Mouse (Mus musculus) heart, embryonic 14.5 days (tissue): ENCODE data around the gene Taf5. TPM values are rescaled to one million over a fixed set of nuclear protein-coding genes. Genes with fewer than 3 reads are reported as not detected.

Experiments used
- ATAC-seq: fragments of 200-750 bp; cut with Nextera tagmentation; 2 replicates; pipeline ENCODE4 v1.8.0; 2017; ENCODE audit warnings: low read depth, moderate TSS enrichment; ENCODE audit not compliant: insufficient number of reproducible peaks, insufficient read depth, low FRiP score
- H3K27ac ChIP-seq, 2 experiments: fragments of 200-500 bp in 1 of 2; fragments of 300-500 bp in 1 of 2; sonication (generic) in 1 of 2; replicated peaks in 1 of 2; 2 replicates each; pipeline ENCODE4 v1.5.1; 2012 to 2014; ENCODE audit warnings: low read depth in 2 of 2, low read length in 2 of 2, control low read depth in 1 of 2, mild to moderate bottlenecking in 1 of 2, mixed read lengths in 1 of 2; ENCODE audit not compliant: control insufficient read depth in 1 of 2, insufficient read depth in 1 of 2
- H3K27me3 ChIP-seq: fragments of 300-500 bp; sonication (generic); 2 replicates; pipeline ENCODE4 v1.6.1; 2014; ENCODE audit warnings: mild to moderate bottlenecking, low read length, control low read depth; ENCODE audit not compliant: control insufficient read depth, insufficient read depth
- H3K36me3 ChIP-seq: fragments of 300-500 bp; sonication (generic); 2 replicates; pipeline ENCODE4 v1.6.1; 2014; ENCODE audit warnings: mild to moderate bottlenecking, control low read depth, low read length, mixed read lengths; ENCODE audit not compliant: control insufficient read depth, insufficient read depth
- H3K4me1 ChIP-seq, 2 experiments: fragments of 200-500 bp in 1 of 2; fragments of 300-500 bp in 1 of 2; sonication (generic) in 1 of 2; 2 replicates each; pipeline ENCODE4 v1.6.1; 2012 to 2014; ENCODE audit warnings: low read length in 2 of 2, control low read depth in 1 of 2, mixed read lengths in 1 of 2; ENCODE audit not compliant: control insufficient read depth in 2 of 2, insufficient read depth in 2 of 2
- H3K4me2 ChIP-seq: fragments of 300-500 bp; sonication (generic); 2 replicates; pipeline ENCODE4 v1.6.1; 2014; ENCODE audit warnings: mild to moderate bottlenecking, low read length
- H3K4me3 ChIP-seq, 2 experiments: fragments of 200-500 bp in 1 of 2; fragments of 300-500 bp in 1 of 2; sonication (generic) in 1 of 2; 2 replicates each; pipeline ENCODE4 v1.5.1; 2012 to 2014; ENCODE audit warnings: low read length in 2 of 2, mild to moderate bottlenecking in 2 of 2, control low read depth in 1 of 2, low read depth in 1 of 2, moderate library complexity in 1 of 2; ENCODE audit not compliant: control insufficient read depth in 1 of 2, insufficient read depth in 1 of 2
- H3K9ac ChIP-seq: fragments of 300-500 bp; sonication (generic); 2 replicates; pipeline ENCODE4 v1.6.1; 2014; ENCODE audit warnings: mild to moderate bottlenecking, low read length
- H3K9me3 ChIP-seq: fragments of 300-500 bp; sonication (generic); 2 replicates; pipeline ENCODE4 v1.6.1; 2016; ENCODE audit warnings: low read length, control low read depth; ENCODE audit not compliant: control insufficient read depth
- WGBS: fragments of 180-500 bp; shearing (Covaris S2); extraction: QIAGEN DNeasy Blood & Tissue Kit; methylation state at CpG from one replicate; pipeline ENCODE4 v1.1.7; 2014; 5-methylcytosine and 5-hydroxymethylcytosine counted together
- polyA plus RNA-seq: library from polyadenylated mRNA; unstranded; fragments of >200 nt; fragmentation: Nextera tagmentation; extraction: Ambion mirVana; gene quantifications from 2 replicates; pipeline ENCODE4 v1.2.1, GENCODE M21; 2014

Gene Taf5
- polyA plus RNA-seq, 1 experiment from 2014 or later: 5.7 TPM

DNA sequence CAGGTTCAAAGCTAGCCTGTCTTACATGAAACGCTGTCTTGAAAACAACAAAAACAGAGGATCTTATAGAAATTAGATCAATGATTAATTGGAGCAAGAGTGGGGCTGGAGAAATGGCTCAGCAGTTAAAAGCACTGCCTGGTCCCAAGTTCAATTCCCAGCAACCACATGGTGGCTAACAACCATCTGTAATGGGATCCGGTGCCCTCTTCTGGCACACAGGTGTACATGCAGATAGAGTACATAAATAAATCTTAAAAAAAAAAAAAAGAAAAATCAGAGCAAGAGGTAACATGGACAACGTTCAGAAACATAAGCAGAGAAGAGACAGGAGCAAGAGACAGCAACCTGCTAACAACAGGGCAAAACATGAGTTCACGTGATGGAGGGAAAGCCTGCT lies 41.0 kb upstream of the Taf5 start:
- no peaks in the 10 kb centered on the region for H3K4me1 ChIP-seq
- H3K27me3 ChIP-seq: no peaks in the 10 kb centered on the region
- no peaks in the 10 kb centered on the region for H3K36me3 ChIP-seq
- no peak overlapping the region for H3K4me2 ChIP-seq
- H3K9ac ChIP-seq: no peak overlapping the region
- no peak overlapping the region for H3K27ac ChIP-seq
- ATAC-seq: no peak
- no peak overlapping the region for H3K4me3 ChIP-seq
- WGBS: 77% methylated on average over 4 of the region's 4 CpGs
- H3K9me3 ChIP-seq: no peaks in the 10 kb centered on the region

DNA sequence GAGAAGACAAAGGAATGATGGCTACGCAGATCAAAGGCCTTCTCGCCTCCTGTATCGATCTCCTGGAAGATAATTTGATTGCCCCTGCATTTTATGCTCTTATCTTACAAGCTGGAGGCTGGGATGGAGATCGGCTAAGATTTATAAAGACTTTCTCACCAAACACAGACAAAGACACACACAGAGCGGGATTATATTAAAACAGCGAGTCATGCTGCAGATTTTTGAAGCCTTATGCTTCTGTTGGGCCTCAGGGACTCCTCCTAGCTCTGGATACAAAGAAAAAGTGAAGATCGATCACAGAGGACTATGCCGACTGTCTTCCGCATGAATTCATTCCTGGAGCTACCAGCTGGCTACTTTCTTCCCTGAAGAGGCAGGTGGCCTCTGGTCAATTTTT lies 37.8 kb upstream of the Taf5 start:
- Histone ChIP-seq H3K4me1 (no peaks in the 10 kb centered on the region), H3K27ac (no peak overlapping the region), H3K27me3 (no peaks in the 10 kb centered on the region), H3K4me3 (no peak overlapping the region), H3K9me3 (no peaks in the 10 kb centered on the region), H3K9ac (no peak overlapping the region), H3K36me3 (peaks cover 20% of the 10 kb centered on the region), H3K4me2 (no peak overlapping the region)
- WGBS: 85% methylated on average over 9 of the region's 9 CpGs
- ATAC-seq: no peak

DNA sequence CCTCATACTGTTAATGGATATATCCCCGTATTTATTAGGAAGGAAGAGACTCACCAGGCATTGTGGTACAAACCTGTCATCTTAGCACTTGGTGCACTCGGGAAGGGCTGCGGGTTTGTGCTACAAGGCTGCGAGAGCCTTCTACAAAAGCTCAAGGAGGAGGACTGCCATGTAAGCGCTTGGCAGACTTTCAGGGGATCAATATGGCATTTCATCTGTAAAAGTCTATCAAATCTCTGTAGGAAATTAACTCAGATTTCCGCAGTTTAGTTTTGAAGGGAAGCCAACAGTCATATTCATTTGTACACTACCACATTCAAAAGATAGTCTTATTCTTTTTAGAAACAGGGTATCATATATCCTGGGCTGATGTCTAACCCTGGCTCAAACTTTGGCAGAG lies 35.8 kb upstream of the Taf5 start:
- H3K36me3 ChIP-seq: peaks cover 33% of the 10 kb centered on the region
- H3K4me1 ChIP-seq: no peaks in the 10 kb centered on the region
- 84% methylated on average over 6 of the region's 6 CpGs for WGBS
- no peak for ATAC-seq
- no peak overlapping the region for H3K4me3 ChIP-seq
- no peak overlapping the region for H3K4me2 ChIP-seq
- no peaks in the 10 kb centered on the region for H3K9me3 ChIP-seq
- no peak overlapping the region for H3K9ac ChIP-seq
- H3K27ac ChIP-seq: no peak overlapping the region
- no peaks in the 10 kb centered on the region for H3K27me3 ChIP-seq

DNA sequence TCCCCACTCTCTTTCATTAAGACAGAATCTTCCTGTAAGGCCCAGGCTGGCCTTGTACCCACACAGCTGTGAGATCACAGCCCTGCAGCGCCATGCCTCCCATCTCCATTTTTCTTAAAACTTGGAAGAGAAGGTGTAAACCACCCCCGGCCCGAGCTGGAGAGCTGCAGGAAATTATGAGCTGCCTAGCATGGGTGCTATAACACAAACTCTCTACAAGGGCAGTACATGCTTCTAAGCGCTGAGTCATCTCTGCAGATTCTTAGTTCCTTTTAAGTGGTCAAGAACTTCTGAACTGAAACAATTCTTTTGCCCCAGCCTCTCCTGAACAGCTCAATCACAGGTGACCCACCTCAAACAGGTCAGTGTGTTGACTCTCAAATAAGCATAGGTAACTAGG lies 32.6 kb upstream of the Taf5 start:
- no peak for ATAC-seq
- no peaks in the 10 kb centered on the region for H3K4me1 ChIP-seq
- 96% methylated on average over 4 of the region's 4 CpGs for WGBS
- H3K36me3 ChIP-seq: peaks cover 57% of the 10 kb centered on the region
- H3K4me2 ChIP-seq: no peak overlapping the region
- no peak overlapping the region for H3K27ac ChIP-seq
- H3K4me3 ChIP-seq: no peak overlapping the region
- H3K9me3 ChIP-seq: no peaks in the 10 kb centered on the region
- H3K9ac ChIP-seq: no peak overlapping the region
- no peaks in the 10 kb centered on the region for H3K27me3 ChIP-seq

DNA sequence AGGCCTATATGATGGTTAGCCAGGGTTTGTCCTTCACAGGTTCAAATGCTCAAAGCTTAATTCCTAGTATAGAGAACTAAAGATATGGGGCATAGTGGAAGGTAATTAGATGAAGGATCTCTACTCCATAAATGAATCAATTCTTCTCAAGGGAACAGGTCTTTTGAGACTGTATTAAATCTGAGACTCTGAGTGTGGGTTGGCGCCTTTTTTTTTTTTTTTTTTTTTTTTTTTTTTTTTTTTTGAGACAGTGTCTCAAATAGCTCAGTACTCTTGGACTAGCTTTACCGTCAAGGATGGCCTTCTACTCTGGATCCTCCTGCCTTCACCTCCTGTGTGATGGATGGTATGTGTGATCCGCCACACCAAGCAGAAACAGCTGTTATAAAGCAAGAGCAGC lies 30.9 kb upstream of the Taf5 start:
- no peak for ATAC-seq
- no peaks in the 10 kb centered on the region for H3K27me3 ChIP-seq
- no peak overlapping the region for H3K9ac ChIP-seq
- H3K36me3 ChIP-seq: peaks cover 61% of the 10 kb centered on the region
- no peaks in the 10 kb centered on the region for H3K4me1 ChIP-seq
- no peaks in the 10 kb centered on the region for H3K9me3 ChIP-seq
- no peak overlapping the region for H3K27ac ChIP-seq
- no peak overlapping the region for H3K4me3 ChIP-seq
- H3K4me2 ChIP-seq: no peak overlapping the region
- WGBS: 82% methylated on average over 3 of the region's 3 CpGs

DNA sequence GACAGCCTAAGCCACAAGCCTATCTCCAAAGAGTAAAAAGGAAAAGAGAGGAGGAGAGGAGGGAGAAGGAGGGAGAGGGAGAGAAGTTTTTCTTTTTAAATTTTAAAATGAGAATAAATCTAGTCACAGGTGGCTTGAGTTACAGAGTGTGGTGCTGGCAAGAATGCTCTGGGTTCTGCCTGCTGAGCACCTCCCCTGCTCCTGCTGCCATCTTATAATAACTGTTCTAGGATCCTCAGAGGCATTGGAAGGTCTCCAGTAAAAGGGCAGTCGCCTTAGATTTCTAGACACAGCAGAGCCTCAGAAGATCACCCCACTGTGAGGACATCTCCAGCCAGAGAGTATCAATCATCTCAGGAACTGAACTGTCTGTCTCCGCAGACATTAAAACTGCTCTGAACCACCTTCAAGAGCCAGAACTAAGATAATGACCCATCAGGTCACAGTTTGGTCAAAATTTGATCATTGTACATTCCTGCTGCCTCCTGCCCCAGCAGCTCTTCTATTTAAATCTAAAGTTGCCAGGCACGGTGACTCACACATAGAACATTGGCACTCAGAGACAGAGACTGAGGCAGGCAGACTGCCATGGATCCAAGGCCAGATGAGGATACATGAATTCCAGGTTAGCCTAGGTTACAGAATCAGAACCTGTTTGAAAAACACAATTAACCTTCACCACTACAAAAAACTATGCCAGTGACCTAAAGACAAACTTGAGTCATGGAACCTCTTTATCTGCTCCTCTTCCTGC lies 26.6 kb upstream of the Taf5 start:
- 77% methylated on average over 3 of the region's 3 CpGs for WGBS
- ATAC-seq: no peak
- peaks cover 51% of the 10 kb centered on the region for H3K36me3 ChIP-seq

DNA sequence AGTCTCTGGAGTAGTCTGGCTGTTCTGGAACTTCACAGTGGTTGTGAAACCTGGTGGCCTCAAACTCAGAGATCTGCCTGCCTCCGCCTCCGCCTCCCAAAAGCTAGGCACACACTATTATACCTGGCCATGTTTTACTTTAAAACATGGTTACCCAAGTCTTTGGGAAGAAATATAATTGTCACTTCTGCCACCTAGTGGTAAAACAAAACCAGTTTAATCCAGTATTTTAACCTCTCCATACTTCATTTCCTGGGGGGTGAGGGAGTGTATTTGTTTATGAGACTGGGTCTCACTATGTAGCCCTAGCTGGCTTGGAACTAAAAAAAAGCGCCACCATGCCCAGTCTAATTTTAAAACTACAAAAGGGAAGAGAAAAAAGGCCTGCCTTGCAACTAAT lies 23.9 kb upstream of the Taf5 start:
- 85% methylated on average over 3 of the region's 3 CpGs for WGBS
- H3K9ac ChIP-seq: no peak overlapping the region
- peaks cover 53% of the 10 kb centered on the region for H3K36me3 ChIP-seq

More for the DNA sequence above, 26.6 kb upstream of the Taf5 start:
- Histone ChIP-seq H3K27me3 (no peaks in the 10 kb centered on the region), H3K9ac (no peak overlapping the region), H3K27ac (no peak overlapping the region), H3K4me1 (no peaks in the 10 kb centered on the region), H3K9me3 (no peaks in the 10 kb centered on the region), H3K4me2 (no peak overlapping the region), H3K4me3 (no peak overlapping the region)

DNA sequence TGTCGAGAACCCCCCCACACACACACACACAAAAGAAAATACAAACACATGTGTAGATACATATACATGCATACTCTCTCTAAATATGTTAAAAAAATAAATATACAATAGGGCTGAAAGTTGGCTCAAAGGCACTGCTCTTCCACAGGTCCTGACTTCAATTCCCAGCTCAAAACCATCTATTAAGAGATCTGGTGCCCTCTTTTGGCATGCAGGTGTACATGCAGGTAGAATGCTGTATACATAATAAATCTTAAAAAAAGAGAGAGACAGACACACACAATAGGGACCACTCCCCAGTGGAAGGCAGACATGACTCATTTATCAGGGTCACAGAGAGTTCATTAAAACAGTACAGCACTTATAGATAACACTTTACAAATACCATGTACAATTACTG lies 21.2 kb upstream of the Taf5 start:
- Histone ChIP-seq H3K4me2 (no peak overlapping the region), H3K4me3 (no peak overlapping the region), H3K9me3 (no peaks in the 10 kb centered on the region), H3K9ac (no peak overlapping the region), H3K36me3 (peaks cover 42% of the 10 kb centered on the region), H3K27me3 (no peaks in the 10 kb centered on the region), H3K27ac (no peak overlapping the region), H3K4me1 (peaks cover 4 to 10% of the 10 kb centered on the region in 2 experiments; a peak in 3 of 4 replicates)
- 100% methylated on average over 1 of the region's 1 CpGs for WGBS
- no peak for ATAC-seq

More for the DNA sequence above, 23.9 kb upstream of the Taf5 start:
- H3K27ac ChIP-seq: no peak overlapping the region
- no peak for ATAC-seq
- no peak overlapping the region for H3K4me3 ChIP-seq
- H3K4me1 ChIP-seq: no peaks in the 10 kb centered on the region
- no peaks in the 10 kb centered on the region for H3K9me3 ChIP-seq
- H3K27me3 ChIP-seq: no peaks in the 10 kb centered on the region
- H3K4me2 ChIP-seq: no peak overlapping the region
